ENCODE assay signal across 20 mouse cellular contexts in genomic region chr5:114636091-114636490, GRCm38 (mm10).
"Had no signal": no experiment of that assay in that cellular context is flagged by ENCODE, and none has a peak within 500 bp of the region (broad histone marks: within the 10 kb centered on the region; RNA-seq: fewer than 3 reads in every experiment).

No protein-coding gene starts in this region.

- H3K4me1 ChIP-seq: stomach, embryonic 15.5 days had no signal

- H3K36me3 ChIP-seq: lung, embryonic 15.5 days; midbrain, embryonic 10.5 days; midbrain, embryonic 12.5 days; neural tube, embryonic 13.5 days; neural tube, embryonic 15.5 days; stomach, embryonic 15.5 days had no signal

- ATAC-seq: liver, postnatal 0 days; lung, postnatal 0 days; midbrain, embryonic 16.5 days had no signal

- DNase-seq: liver, postnatal 0 days; lung, adult 2 months; lung, postnatal 14 days; lung, postnatal 36 days; midbrain, embryonic 14.5 days; right cerebral cortex, postnatal 14 days; thymus, adult 2 months; thymus, postnatal 25 days; thymus, postnatal 4 days had no signal

- H3K9ac ChIP-seq: liver, postnatal 0 days; lung, embryonic 15.5 days; midbrain, embryonic 12.5 days; neural tube, embryonic 13.5 days; neural tube, embryonic 15.5 days; stomach, embryonic 15.5 days had no signal

- H3K9me3 ChIP-seq: lung, embryonic 15.5 days; midbrain, embryonic 10.5 days; midbrain, embryonic 12.5 days; neural tube, embryonic 13.5 days; neural tube, embryonic 15.5 days; stomach, embryonic 15.5 days had no signal

- H3K4me3 ChIP-seq: lung, embryonic 15.5 days; midbrain, embryonic 10.5 days; midbrain, embryonic 12.5 days; myocyte; neural tube, embryonic 13.5 days; neural tube, embryonic 15.5 days; stomach, embryonic 15.5 days had no signal

- H3K27ac ChIP-seq: lung, embryonic 15.5 days; macrophage; midbrain, embryonic 10.5 days; midbrain, embryonic 12.5 days; neural tube, embryonic 13.5 days; neural tube, embryonic 15.5 days; stomach, embryonic 15.5 days; stomach, postnatal 0 days had no signal

- H3K27me3 ChIP-seq: stomach, embryonic 15.5 days had no signal
